Mouse (Mus musculus) regulatory T cell (primary cell): ENCODE data around the gene Ncmap.

ENCODE experiments used
- in situ Hi-C: fragments of 300-600 bp; cut with MboI, MseI; formaldehyde crosslinking; loops from one replicate; pipeline ENCODE4 v1.15.1; 2025; ENCODE audit warnings: high pct_unique_total_duplicates

Ncmap gene

DNA sequence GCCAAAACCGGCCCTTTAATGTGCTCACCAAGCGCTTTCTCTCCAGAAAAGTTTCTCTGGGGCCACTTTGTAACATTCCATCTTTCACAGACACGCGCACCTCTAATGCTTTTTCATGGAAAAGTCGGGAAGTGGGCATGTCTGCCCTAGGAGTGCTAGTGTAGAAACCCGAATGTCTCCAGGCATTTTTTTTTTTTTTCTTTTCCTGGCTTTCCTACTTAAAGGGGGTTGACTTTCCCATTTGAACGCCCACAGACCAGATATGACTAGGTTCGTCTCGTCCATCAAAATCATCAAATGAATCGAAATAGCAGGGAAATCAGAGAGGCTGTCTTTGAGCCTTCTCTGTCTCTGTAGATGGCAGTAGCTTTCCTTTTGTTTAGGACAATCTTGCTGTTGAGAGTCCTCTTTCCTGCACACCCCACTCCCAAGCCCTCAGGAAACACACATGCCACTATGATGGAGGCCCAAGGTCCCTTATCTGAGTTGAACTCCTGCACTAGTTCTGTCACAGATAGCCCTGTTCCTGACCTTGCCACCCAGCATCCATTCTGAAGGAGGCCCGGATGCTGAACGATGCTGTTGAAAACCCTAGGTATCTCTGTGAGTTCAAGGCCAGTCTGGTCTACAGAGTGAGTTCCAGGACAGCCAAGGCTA is 44.1 kb downstream of the Ncmap start:
- in situ Hi-C loops, result loop anchor here (5.0 to 10.0 kb wide), 3 partner anchors 37 to 821 kb away; partner anchors contain the start of gene E2f2

DNA sequence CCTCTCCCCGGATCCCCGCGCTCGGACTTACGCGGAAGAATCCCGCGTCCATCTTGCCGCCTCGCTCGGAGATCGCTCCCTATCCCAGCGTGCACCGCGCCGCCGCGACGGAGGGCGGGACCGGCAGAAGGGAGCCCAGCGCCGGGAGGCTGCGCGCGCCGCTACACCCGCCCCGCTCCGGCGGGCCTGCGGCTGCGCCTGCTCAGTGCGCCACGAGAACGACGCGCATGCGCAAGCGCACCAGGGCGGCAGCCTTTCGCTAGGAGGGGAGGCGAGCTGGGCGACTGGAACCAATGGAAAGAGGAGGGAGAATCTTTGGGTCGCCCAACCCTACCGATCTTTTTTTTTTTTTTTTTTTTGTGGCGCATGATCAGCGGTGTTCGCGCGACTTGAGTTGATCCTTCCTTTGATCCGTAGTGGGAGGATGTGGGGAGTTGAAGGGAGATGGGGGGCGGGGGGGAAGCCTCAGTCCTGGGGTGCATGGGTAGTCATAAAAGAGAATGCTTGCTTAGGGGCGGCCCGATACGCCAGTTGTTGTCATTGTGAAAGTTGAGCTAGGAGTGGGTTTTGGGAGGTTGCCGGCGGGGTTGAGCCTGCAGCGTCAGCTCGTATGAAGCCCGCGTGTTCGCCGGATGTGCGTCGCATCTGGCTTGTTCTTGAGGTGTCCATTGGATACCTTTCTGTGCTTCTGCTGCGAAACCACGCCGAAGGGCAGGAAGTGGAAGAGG is 44.8 kb downstream of the Ncmap start, which contains the start of gene Srrm1:
Gene Srrm1, minus strand, starts transcription at position 256 of the 728 bp plus-strand sequence.
- in situ Hi-C loops, result loop anchor here (5.0 to 10.0 kb wide), 3 partner anchors 36 to 822 kb away; partner anchors contain the start of gene E2f2

DNA sequence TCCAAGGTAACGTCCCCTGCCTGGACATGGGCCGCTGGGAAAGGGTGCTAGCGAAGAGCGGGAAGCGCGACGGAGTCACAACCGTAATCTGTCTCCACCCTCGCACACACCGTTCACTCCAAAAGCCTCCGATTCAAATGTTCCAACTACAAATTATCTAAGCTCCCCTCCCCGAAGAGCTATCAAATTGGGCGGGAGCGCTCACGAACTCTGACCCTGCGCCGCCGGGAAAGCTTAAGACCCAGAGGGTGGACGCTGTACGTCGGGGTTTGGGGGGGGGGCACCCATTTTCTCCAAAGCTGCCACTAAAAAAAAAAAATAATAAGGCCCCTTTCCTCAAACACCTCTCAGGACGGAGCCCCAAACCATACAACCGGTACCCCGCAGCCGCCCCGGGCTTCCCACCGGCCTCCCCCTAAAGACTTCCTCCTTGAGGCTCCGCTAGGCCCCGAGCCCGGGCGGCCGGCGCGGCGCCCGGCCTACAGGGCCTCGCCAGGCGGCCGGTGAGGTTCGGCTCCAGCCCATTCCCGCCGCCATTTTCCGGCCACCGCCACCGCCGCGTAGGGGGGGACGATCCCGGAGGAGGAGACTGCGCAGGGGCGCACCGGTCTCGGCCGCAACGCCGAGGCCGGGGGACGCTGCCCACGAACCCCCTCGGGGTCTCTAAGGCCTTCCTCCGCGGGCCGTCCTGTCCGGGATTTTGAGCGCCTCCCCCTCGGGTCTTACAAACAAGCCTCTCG is 45.5 kb downstream of the Ncmap start:
- in situ Hi-C loops, result loop anchor here (5.0 to 10.0 kb wide), 3 partner anchors 35 to 822 kb away; partner anchors contain the start of gene E2f2

DNA sequence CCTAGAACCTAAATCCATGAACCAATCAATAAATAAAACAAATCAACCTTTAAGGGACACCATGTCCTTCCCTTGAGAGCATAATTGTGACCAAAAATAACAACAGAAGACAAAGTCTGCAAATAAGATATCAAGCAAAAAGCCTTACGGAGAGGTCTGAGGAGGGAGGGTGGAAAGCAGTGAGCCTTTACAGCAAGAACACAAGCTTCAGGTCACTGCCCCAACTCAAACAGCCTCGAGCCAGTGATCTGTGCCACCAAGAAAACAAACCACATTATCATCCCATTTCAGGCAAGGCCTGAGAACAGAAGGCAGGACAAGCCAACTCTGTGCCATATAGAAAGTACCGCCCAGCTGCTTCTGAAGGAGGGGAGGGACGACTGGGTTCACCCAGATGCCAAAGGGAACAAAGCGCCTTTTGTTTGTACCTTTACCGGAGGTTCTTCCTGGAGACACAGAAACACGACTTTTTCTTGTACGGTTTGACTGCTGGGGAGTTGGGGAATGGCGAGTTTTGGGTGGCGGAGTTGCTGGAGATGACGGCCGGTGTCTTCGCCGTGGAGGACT is 60.6 kb downstream of the Ncmap start:
- in situ Hi-C loops, result no loop called here

DNA sequence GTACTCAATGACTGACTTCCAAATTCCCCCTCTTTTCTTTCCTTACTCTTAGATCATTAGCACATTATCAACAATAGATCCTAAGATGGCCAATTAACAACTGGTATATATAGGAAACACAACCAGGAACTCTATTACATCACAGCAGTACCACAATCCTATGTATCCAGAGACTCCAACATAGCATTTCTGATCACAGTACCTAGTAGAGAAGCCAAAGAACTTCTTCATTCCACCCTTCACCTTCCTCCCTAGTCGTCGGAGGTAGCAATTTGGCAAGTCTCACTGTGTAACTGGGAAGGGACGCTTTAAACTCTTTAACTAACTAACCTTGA is 62.0 kb downstream of the Ncmap start:
- in situ Hi-C loops, result no loop called here

DNA sequence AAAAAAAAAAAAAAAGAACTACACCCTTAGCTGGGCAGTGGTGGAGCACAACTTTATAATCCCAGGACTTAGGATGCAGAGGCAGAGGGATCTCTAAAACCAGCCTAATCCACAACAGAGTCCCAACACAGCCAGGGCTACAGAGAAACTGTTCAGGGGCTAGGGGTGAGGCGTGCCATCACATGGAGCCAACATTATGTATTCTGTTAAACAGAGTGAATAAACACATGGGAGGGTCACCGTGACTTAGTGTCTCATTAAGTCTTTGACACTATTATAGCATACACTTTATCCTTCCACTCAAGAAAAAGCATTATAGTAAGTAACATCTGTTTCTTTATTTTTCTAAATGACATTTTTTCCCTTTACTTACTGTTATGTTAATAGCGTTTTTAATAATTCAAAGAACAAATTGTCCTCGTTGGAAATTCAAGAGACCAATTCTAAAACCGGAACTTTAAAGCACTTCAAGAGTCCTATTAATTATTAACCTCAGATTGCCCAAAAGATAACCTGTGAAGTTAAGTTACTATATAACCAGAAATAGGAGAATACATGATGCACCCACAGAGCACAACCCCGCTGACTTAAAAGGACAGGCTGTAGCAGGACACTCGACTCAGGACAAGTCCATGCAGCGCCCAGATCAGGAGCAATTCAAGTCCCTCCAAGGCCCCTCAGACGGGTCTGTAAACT is 62.6 kb downstream of the Ncmap start:
- in situ Hi-C loops, result no loop called here

DNA sequence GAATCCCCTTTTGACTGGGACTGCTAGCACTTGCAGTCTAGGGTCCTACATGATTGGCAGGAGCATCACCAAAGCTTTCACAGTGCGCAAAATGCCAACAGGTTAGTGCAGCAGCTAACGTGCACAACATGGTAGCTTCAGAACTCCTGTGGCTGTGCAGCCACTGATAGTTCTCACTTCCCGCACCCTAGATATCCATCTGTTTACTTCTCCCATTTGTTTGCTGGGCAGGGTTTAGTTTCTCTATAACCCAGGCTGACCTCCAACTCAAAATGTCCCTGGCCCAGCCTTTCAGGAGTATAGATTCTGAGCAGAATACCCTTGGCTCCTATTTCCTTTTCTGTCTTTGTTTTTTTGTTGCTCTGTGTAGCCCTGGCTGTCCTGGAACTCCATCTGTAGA is 71.6 kb downstream of the Ncmap start:
- in situ Hi-C loops, result no loop called here

DNA sequence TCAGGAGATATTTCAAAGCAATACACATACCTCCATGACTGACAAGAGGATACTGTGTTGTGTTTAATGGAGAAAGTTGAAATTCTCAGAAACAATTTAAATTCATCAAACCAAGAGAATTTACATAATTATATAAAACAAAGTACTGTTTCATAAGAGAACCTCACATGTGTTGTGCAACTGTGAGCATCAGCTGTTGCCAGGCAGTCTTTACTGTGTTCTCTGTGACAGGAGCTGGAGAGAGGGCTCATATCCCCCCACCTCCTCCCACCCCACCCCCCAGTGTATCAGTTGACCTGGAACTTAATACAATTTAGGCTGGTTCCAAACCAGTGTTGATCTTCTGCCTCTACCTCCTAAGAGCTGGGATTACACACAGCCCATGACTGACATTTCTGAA is 72.0 kb downstream of the Ncmap start:
- in situ Hi-C loops, result no loop called here

DNA sequence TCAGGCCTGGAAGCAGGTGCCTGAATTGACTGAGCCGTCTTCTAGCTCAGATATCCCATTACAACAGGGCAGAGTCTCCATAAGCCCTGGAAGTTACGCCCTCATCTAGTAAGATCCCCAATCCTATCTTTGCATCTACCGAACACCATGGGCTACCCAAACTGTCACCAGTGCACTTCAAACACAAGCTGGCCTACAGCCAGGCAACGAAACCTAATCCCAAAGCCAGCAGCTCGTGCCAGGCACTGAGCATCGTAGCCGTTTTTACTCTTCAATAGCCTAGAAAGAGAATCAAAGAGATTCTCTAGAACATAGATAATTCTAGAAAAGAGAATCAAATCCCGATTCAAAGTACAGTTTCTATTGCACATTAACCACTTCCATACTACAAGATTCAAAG is 75.0 kb downstream of the Ncmap start:
- in situ Hi-C loops, result no loop called here
